Mouse (Mus musculus): ENCODE data around the gene Otub2.

- TF ChIP-seq POLR2A (IDR thresholded peaks at IDR 0.05; ENCODE audit: borderline replicate concordance, extremely low read depth, insufficient read depth, insufficient read length, poor library complexity, severe bottlenecking) (no peak), CTCF (IDR thresholded peaks at IDR 0.05; ENCODE audit: borderline replicate concordance, extremely low read depth, insufficient read depth, insufficient read length) (no peak)
These were observed 17.6 kb upstream of the Otub2 start for GRCm38 (mm10) chr12:103370861-103371260.
